Mouse (Mus musculus): ENCODE results near the gene Gng8.

Gene Gng8

GRCm38 (mm10) chr7:16912360-16912759 is 20.8 kb downstream of the Gng8 start:
- TF ChIP-seq GATA4 (IDR thresholded peaks at IDR 0.05; ENCODE audit: insufficient replicate concordance, low read length): no peak

GRCm38 (mm10) chr7:16913806-16914452 is 22.3 kb downstream of the Gng8 start:
- no peak for TF ChIP-seq GATA4 (IDR thresholded peaks at IDR 0.05; ENCODE audit: insufficient replicate concordance, low read length)

- TF ChIP-seq GATA4 (IDR thresholded peaks at IDR 0.05; ENCODE audit: insufficient replicate concordance, low read length): no peak
Observed at GRCm38 (mm10) chr7:16914453-16915343, 23.1 kb downstream of the Gng8 start.

- no peak for TF ChIP-seq GATA4 (IDR thresholded peaks at IDR 0.05; ENCODE audit: insufficient replicate concordance, low read length)
Observed at GRCm38 (mm10) chr7:16915461-16916340, 24.1 kb downstream of the Gng8 start.

GRCm38 (mm10) chr7:16916342-16917265 is 25.0 kb downstream of the Gng8 start:
- TF ChIP-seq GATA4 (IDR thresholded peaks at IDR 0.05; ENCODE audit: insufficient replicate concordance, low read length): no peak

GRCm38 (mm10) chr7:16917447-16917846 is 25.9 kb downstream of the Gng8 start:
- no peak for TF ChIP-seq GATA4 (IDR thresholded peaks at IDR 0.05; ENCODE audit: insufficient replicate concordance, low read length)

GRCm38 (mm10) chr7:16918014-16918413 is 26.4 kb downstream of the Gng8 start:
- TF ChIP-seq GATA4 (IDR thresholded peaks at IDR 0.05; ENCODE audit: insufficient replicate concordance, low read length): no peak

GRCm38 (mm10) chr7:16918670-16919069 is 27.1 kb downstream of the Gng8 start:
- no peak for TF ChIP-seq GATA4 (IDR thresholded peaks at IDR 0.05; ENCODE audit: insufficient replicate concordance, low read length)

GRCm38 (mm10) chr7:16919395-16920149 is 28.0 kb downstream of the Gng8 start:
- no peak for TF ChIP-seq GATA4 (IDR thresholded peaks at IDR 0.05; ENCODE audit: insufficient replicate concordance, low read length)

- no peak for TF ChIP-seq GATA4 (IDR thresholded peaks at IDR 0.05; ENCODE audit: insufficient replicate concordance, low read length)
Observed at GRCm38 (mm10) chr7:16920150-16920579, 28.6 kb downstream of the Gng8 start.

GRCm38 (mm10) chr7:16920818-16921791 is 29.5 kb downstream of the Gng8 start:
- no peak for TF ChIP-seq GATA4 (IDR thresholded peaks at IDR 0.05; ENCODE audit: insufficient replicate concordance, low read length)

- TF ChIP-seq GATA4 (IDR thresholded peaks at IDR 0.05; ENCODE audit: insufficient replicate concordance, low read length): no peak
Observed at GRCm38 (mm10) chr7:16921881-16922335, 30.3 kb downstream of the Gng8 start.
